Mouse (Mus musculus) urinary bladder, postnatal 10 days (tissue): ENCODE results near the gene Serpinf2.
"Not testable (repeated sequence)": the region's sequence is repeated elsewhere in the genome, so short reads cannot be mapped to it uniquely, and the experiment has no call there.

Source experiments
- DNase-seq: peaks from one replicate; pipeline ENCODE4 v3.0.0; 2022; ENCODE audit warnings: low spot score

Serpinf2 gene

GRCm38 (mm10) chr11:75383529-75383928 is 55.9 kb downstream of the Serpinf2 start:
- not testable (repeated sequence) for DNase-seq
